Mouse (Mus musculus) adipocyte (in vitro differentiated cells): ENCODE data around the gene Dusp5.

Source experiments
- DNase-seq: peaks from one replicate; pipeline ENCODE4 v3.0.0-alpha.2; 2016; ENCODE audit warnings: low spot score

Dusp5 gene

DNA sequence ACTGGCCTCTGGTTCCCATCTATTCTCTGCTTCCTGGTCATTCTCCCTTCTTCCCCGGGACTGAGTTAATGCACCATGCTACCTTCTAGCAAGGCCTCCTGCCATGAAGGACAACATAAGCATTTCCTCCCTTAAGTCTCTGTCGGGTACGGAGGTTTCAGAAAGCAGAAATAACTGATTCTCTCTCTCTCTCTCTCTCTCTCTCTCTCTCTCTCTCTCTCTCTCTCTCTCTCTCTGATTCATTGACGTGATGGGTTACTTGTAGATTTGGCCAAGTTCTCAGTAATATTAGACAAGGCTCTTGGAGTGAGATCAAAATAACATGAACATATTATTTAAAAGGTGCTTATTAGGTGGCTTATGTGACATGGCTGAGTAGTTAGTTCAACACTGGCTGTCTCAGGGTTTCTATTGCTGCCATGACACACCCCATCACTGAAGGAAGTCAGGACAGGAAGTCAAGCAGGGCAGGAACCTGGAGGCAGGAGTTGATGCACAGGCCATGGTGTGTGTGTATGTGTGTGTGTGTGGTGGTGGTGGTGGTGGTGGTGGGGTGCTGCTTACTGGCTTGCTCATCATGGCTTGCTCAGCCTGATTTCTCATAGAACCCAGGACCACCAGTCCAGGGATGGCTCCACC lies 16.1 kb downstream of the Dusp5 start:
- no peak for DNase-seq

DNA sequence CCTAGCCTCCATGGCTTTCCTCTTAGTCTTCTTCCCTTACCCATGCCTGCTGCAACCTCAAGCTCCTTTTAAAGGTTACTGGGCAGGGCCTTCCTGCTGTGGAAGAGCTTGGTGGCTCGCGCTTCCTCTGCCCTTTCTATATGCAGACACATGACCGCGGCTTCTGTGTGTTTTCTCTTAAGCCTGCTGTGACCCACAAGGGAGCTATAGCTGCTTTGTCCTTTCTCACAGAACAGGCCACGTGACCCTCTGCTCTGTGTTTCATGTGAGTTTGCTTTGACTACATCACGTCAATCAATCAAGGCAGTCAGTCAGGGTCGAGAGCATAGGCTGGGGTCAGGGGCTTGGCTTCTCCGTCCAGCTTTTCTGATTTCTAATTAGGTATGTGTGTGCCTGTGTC lies 18.7 kb downstream of the Dusp5 start:
- no peak for DNase-seq

DNA sequence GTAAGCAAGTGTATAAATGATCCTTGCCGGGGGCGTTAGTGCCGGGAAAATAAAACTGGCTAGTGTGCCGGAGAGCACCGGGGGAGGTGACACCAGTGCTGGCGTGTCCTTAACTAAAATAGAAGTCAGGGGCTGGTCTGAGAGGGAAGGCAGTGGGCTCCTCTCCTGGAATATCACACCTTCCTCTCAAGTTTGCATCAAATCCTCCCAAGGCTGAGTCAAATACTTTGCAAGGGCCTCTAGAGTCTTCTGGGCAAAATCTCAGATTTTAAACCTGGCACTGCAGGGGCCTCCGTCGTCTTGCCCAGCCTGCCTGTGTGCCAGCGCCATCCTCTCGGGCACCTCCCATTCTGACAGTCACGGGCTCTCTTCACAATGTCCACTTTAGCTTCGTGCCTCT lies 22.1 kb downstream of the Dusp5 start:
- no peak for DNase-seq

DNA sequence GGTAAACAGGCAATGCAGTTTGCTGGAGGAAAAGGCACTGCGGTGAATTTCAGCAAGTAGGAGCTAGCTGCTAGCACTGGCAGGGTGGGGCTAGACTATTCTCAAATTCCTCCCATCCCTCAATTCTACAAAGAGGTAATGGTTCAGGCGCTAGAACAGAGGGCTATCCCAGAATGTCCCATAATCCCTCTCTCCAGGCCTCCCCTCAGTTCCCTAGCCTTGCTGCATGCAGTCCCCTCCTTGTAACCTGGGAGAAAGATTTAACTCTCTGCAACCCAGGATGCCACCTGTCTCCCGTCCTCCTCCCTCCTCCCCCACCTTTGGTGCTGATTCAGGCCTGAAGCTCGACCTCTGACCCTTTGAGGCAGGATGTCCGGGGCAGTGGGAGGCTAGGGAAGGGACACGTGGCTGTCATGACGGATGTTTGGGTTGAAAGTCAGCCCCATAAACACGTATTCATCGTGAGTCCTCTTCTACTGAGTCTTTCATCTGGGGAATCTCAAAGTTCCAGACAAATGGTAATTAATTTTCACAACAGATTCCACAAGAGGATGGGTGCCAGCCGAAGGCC lies 23.4 kb downstream of the Dusp5 start:
- DNase-seq, result no peak

DNA sequence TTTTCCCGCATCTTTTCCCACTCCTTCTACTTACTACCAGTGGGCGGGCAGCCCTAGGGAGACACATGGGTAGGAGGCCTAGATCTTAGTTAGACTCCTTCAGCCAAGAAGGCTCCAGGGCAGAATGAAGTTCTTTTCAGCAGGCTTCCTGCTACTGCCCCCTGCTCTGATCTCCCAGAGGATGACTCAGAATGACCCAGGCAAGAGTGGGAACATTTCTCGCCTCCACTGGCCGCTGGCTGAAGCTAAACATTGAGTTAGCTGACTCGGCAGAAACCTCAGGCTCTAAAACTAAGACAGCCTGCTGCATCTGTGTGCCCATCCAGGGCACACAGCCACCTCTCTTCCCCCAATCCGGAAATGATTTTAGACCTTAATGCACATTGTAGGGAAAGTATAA lies 23.9 kb downstream of the Dusp5 start:
- DNase-seq, result peak; percentile 73

DNA sequence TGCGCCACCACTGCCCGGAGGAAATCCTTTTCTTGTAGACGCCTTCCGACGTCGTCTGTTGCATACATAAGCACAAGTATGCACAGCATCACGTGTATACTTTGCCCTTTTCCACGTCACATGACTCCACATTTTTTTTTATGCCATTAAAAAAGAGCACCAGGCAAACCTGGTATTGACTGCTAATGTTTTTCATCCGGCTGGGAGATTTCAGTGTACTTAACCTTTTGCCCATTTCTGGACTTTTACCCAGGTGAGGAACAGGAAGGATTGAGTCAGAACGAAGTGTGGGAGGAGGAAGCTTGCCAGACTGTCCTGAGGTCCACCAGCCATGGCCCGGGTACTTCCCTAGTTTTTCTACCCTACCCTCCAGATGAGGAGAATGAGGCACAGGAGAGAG lies 25.5 kb downstream of the Dusp5 start:
- DNase-seq, result peak; percentile 34

DNA sequence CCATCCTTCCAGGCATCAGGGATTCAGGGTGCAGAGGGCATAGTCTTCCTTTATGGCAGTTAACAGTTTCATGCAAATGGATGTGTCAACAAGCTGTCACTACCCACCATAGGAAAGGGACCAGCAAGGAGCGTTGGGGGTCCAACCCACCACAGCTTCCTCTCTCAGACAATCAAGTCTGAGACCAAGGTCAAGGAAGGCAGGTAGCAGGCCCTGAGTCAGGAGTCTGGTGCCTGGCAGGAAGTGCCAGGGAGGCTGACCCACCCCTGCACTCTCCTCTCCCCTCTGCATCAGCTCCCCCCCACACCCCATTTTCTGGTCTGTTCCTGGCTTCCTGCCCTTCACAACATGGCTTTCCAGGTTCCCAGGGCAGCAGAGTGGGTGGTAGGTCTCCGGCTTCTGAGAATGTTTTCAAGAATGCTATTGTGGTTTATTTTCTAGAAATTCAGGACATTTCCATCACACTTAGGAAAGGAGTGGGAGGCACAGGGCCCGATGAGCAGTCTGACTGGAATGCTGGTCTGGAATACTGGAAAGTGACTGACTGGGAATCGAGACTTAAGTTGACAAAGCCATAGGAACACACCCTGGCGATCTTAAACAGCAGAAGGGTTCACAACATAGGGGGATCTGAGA lies 26.2 kb downstream of the Dusp5 start:
- peak; percentile 74 for DNase-seq

DNA sequence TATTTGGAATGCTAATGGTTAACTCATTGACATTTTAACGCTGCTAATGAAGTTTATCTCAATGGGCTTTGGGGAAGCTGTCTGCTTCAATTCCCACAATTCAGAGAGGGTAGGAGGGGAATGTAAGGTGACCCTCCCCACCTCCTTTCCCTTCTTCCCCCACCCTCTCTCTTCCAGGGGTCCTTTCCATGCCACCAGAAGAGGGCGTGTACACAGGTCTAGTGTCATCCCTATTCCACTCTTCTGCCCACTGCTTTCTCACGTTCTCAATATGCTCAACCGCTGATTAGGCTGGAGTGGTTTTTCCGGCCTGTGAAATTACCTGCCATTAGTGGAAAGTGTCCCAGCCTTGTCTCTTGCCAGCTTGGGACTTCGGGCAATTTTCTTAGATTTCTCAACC lies 27.9 kb downstream of the Dusp5 start:
- DNase-seq, result no peak

DNA sequence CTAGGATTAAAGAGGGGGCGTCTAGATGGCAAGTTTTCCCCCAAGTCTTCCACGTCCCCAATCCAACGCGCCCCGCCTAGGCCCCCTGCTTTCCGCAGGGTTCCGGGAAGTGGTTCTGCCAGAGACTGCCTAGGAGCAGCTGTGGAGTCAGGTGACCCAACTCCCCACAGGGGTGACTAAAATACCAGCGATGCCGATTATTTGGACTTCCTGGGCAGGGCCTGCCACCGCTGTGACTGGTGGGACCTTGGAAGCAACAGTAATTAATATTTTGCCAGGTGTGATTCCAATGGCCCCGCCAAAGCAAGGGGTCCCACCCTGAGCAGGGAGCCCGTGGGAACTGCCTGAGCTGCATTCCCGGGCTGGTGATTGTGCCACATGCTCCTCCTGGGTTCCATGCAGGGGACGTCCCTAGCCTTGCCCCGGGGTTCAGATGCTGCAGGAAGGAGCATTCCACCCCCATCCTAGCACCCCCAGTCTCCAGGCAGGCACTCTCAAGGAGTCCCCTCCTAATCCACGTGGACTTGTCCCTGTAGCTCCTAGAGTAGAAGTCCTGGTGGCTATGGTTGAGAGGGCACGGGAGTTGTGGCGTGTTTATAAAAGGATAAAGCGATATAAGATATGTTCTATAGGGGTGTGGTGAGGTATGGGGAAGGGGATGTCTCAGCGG lies 28.5 kb downstream of the Dusp5 start:
- DNase-seq, result no peak

DNA sequence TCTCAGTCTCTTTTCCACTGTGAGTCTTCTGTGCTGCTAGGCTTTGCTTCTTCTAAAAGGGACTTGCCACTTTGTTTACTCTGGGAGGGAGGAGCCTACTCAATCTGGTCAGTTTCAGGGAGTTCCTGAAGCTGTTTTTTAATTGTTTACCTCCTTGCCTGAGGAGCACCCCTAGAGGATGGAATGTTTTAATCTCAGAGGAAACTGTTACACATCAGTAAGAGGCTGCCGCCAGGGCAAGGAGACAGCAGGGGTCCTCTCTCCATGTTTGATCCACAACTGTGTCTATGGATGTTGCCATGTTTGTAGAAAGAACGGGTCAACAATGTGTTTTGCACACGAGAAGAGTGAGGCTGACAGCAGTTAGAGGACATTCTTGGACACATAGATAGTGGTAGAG lies 31.5 kb downstream of the Dusp5 start:
- no peak for DNase-seq

DNA sequence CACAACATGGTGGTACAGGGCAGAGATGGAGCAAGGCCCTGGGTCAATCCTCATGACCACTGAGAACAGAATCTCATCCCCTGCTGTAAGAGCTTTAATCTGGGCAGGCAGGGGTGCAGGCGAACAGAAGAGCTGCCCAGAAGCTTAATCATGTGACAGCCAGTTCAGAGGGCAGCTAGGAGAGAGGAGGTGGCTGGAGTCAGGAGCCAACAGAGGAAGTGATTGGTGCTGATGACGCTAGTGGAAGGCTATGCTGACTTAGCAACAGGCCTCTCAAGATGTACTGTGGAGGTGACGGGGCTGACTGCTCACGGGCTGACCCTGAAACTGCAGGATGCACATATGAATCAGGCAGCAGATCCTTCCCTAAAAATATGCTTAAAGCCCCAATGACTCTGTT lies 35.3 kb downstream of the Dusp5 start:
- DNase-seq, result no peak

DNA sequence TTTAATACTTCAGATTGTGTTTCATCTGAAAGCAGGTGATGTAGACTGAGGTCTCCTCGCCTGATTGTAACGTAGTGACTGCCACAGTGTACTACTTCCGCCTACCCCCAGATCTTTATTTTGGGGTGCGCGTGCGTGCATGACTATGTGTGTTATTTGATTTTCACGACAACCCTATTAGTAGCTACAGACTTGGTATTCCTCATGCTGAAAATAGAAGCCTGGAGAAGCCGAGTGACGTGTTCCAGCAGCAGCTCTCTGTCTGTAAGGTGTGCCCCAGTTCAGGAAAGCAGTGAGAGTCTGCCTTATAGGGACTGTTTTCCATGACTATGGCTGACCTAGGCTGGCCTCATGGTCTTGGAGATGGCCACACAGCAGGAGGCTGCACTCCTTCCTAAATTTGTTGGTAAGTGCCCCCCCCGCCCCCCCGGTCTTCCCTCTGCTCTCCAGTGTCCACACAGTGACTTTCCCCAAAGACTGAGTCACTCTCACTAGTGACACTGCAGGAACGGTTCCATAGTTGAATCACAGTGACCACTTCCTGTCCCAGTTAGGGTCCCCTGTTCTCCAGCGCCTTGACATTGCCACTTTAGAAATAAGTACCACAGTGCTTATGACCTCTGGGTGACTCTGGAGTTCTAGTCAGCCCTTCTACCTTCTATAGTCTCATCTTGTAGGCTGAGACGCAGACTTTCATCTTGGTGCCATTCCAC lies 36.8 kb downstream of the Dusp5 start:
- DNase-seq, result no peak

DNA sequence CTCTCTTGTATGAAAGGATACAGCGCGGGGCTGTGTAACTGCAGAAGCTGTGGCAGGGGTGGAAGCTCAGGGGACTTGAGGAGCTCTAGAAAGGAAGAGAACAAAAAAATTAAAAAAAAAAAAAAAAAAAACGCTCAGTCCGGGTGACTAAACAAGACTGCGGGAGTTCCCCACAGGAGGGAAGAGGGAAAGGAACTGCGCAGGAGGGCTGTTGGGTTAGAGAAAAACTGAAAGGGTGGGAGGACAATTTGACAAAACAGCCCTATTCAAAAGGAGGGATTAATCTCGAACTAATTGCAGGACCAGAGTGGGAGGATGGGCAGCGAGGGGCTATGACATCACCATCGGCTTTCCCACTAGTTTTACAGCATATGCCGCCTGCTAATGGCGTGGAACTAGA lies 39.0 kb downstream of the Dusp5 start:
- no peak for DNase-seq

DNA sequence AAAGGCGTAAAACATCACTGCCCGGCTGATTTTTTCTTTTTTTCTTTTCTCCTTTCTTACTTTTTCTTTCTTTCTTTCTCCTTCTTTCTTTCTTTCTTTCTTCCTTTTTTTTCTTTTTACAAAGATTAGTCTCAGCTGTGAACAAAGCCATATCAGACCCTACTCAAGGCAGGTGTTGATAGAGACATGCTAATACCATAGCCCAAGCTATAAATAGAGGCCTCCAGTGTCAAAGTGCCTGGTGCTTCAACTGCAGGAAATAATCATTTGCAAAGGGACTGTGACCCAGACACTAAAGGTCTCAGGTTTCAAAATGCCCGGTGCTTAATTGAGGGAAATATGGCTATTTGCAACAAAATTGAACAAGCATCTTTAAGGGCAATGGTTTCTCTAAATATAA lies 39.6 kb downstream of the Dusp5 start:
- no peak for DNase-seq

DNA sequence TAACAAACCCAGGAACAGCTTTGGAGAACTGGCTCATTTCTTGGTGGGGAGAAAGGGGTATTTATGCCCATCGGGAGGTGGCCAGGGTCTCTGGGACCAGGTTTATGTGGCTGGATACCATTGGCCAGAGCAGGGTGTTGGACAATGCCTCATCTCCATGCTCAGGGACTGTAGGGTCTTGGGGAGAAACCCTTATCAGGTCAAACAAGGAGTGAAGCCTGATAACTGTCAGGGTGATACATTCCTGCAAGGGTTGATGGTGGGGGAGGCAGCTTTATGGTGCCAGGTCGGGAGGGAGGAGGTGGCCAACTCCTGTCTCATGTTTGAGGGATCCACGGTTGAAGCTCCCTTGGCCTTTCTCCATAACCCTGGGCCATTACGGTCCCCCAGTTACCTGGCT lies 42.1 kb downstream of the Dusp5 start:
- DNase-seq, result no peak

DNA sequence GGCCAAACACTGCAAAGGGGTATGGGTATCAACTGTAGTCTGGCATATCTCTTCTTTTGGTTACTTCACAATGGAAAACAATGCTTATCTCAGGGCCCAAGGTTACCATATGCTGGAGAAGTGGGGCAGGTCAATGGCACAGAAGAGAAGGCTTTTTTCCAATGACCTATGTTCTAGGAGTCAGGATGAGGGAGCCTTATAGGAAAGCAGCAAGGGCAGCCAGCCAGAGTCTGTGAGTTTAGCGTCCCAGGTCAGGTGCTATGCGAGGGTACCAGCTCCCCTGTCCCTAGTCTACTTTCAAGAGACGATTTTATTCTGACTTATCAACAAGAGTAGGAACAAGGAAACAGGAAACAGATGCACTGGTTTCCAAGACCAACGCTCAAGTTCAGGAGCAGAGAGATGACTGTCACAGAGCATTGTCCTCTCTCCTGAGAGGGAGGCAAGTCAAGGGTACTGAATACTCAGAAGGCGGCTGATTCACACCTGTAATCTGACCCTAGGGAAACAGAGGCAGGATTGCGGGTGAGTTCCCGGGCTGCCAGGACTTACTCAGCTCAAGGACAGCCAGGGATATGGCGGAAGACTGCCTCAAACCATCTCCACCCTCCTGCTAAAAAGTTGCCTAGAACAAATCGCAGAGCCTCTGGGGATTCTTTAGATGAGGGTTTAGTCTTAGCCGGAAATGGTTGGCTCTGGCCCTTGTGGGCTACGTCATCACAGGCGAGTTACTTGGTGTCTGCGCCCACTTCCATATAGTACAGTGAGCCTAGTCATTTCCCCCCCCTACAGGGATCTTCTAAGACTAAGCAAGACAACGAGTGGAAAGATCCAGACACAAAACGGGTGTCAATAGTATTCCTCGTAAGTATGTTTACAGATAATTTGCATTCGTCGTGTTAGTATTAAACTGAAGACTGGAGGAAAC lies 42.9 kb downstream of the Dusp5 start:
- no peak for DNase-seq

DNA sequence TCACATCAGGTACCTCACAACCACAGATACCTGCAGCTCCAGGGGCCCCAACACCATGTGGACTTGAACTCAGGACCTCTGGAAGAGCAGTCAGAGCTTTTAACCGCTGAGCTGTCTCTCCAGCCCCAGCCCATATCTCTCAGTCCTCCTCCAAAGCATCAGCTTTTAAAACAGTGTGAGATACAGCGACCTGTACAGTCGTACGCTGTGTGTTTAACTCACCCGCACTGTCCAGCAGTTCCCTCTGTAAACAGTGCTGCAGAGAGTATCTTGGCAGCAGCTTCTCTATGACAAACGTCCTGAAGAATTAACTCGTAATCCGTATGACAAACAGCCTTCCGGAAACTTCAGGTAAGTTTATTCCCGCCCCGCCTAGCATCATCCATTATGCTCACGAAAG lies 43.7 kb downstream of the Dusp5 start:
- DNase-seq, result no peak

DNA sequence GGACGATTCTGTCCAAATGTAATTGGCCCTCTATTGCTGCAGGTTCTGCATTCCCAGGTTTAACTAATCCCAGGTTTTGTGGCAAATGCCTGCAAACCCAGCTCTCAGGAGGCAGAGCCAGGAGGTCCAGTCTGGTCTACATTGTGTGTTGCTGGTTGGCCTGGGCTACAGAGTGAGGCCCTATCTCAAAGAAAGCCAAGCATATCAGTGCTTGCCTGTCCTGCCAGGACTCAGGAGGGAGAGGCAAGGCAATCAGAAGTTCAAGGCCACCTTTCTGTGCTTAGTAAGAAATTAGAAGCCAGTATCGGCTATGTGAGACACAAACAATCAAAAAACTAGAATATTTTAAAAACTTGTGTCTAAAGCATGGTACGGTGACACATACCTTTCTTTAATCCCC lies 44.2 kb downstream of the Dusp5 start:
- no peak for DNase-seq

DNA sequence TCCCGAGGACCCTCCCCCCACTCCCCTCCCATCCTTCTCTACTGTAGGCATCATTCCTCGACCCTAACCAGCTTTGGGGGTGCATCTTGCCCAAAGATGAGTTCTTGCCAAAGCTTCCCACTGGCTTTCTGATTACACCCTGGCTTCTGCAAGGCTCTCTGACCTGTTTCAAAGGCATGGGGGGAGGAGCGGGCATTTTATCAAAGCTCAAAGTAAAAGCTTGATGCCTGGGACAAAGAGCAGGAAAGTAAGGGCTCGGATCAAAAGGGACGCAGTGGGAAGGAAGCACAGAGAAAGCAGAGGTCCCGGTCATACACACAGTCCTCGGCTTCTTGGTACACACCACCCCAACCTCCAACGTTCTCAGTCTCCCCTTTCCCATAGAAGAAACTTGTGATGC lies 45.2 kb downstream of the Dusp5 start:
- no peak for DNase-seq

DNA sequence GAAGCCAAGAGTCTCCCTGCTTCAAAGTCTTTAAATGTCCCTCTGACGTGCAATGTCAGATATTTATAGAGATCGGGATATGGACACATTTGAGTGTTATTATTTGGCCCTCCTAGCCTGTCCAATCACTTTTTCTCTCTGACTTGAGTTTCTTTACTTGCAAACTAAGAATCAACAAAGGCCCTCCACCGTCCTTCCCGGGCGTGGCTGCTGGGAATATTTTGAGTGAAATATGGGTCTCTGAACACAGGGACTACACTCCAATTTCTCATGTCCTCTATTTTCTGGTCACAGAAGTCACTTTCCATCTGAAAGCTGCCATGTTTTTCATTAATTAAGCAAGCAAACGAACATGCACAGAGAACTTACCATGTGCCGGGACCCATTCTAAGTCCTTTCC lies 45.6 kb downstream of the Dusp5 start:
- no peak for DNase-seq

DNA sequence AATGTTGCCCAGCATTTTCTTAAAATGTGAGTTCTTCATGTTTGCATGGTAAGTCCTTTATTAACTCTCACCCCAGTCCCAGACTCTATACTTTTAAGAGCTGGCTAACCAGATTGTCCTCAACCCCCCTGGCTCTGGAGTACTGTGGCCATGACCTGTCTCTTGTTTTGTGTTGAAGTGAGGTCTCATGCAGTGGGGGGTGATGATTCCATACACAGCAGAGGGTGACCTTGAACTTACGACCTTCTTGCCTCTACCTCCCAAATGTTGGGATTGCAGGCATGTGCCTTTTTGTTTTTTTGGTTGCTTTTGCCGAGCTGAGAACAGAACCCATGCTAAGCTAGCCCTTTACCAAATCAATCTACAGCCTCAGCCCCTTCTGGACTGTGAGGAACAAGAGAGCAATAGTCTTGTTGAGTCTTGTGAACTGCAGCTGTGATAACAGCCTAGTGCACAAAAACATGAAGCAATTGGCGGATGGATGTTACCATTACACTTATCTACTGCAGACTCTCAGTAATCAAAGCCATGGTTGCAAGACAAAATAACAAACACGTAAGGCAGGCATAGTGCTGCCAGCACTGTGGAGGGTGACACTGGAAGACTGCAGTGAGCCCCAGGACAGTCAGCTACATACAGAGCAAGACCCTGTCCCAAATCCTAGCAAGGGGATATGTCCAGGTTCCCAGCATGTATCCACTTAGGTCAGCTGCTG lies 46.5 kb downstream of the Dusp5 start:
- no peak for DNase-seq
